Mouse (Mus musculus): ENCODE measurements around the gene Fam19a3. TPM values are rescaled to one million over a fixed set of nuclear protein-coding genes. Genes with fewer than 3 reads are reported as not detected.

The Fam19a3 gene
- 0.18 and 0.30 TPM in 2 replicates for polyA plus RNA-seq (2012; rRNA removed)

DNA sequence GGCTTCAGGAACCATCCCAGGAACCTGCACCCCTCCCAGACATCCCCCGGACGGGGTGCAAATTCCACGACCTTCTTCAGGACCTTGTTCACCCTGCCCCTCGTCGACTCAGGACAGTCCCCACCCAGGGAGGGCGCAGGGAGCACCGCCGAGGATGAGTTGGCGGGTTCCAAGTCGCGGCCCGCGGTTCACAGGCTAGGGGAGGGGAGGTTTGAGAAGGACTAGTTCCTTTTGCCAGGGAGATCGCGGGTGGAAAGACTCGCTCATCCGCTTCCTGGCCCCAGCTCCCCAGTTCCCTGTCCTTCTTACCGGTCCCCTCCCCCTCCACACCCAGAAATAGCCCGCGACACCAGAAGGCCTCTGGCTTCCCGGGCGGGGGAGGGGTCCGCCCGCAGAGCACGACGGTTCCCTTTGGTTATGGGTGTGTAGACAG, at the start of gene Fam19a3:
Fam19a3 (minus strand) TSS at position 370 of the 433 bp plus-strand sequence.

DNA sequence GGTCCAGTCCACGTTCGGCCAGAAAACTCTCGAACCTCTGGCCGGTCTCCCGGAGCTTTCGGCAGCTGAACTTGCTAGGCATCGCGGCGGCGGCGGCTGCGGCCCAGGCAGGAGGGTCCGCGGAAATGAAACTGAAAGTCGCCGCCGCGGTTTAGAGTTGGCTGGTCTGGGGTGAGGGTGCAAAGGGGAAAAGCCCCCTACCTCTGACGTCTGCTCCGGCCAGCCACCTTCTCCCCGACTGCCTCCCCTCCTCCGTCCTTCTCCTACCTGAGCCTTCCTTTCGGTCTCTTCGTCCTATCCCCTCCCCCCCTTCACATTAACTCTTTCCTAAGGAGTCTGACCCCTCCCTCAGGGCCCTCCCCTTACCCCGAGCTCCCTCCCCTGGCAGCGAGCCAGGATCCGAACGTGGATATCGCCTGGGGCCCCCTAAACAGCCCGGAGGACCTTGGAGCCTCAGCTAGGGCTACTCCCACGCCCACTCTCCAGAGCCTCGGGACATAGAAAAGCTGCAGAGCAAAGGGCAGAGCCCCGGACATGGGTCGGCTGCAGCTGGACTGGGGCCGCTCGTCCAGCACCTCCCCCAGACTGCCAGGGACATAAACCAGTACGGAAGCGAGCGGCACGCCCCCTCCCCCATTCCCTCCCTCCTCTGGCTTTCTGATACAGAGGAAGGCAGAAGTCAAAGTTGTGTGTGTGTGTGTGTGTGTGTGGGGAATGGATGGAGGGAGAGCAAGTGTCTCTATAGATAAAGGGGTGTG, 36.5 kb upstream of the Fam19a3 start, which contains the start of gene Mov10:
Mov10 (minus strand) TSS at position 573 of the 758 bp plus-strand sequence.

DNA sequence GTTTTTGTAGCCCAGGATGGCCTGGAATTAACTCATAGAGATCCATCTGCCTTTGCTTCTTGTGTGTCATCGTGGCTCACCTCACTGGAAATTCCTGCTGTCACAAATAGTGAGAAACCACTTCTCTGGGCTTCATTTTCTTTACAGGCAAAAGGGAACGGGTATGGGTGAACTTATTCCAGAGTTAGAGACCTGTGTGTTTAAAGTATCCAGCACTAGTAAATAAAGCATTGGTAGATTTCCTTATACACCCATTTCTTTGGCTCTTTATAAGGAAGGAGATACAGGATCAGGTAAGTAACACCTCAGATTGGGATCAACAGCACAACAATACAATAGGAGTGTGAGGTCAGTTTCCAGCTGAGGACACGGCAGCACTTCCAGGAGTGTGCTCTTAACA, 6.4 kb upstream of the Fam19a3 start, which contains the start of gene Rhoc:
Rhoc (plus strand) TSS at position 301 of the 400 bp plus-strand sequence.

GRCm38 (mm10) chr3:104780561-104781420, 849 bp downstream of the Fam19a3 start, which contains the start of gene Ppm1j:
TSS of gene Ppm1j (plus strand) at chr3:104781056.

Other genes starting within 250 kb of the Fam19a3 start
- 8.5 and 8.7 TPM in 2 replicates for gene Slc16a1, start 143.2 kb downstream of the Fam19a3 start, polyA plus RNA-seq (2012; rRNA removed)
- 1.9 and 2.1 TPM in 2 replicates for gene Ppm1j, start 784 bp downstream of the Fam19a3 start, polyA plus RNA-seq (2012; rRNA removed)
- 50.6 and 83.8 TPM in 2 replicates for gene Rhoc, start 6.5 kb upstream of the Fam19a3 start, polyA plus RNA-seq (2012; rRNA removed)
- gene Mov10, start 36.7 kb upstream of the Fam19a3 start, polyA plus RNA-seq (2012; rRNA removed), result 7.1 and 12.7 TPM in 2 replicates
- gene St7l, start 82.2 kb upstream of the Fam19a3 start, polyA plus RNA-seq (2012; rRNA removed), result 14.1 and 15.5 TPM in 2 replicates
- 70.6 and 70.8 TPM in 2 replicates for gene Capza1, start 82.7 kb upstream of the Fam19a3 start, polyA plus RNA-seq (2012; rRNA removed)
- 2.0 and 2.2 TPM in 2 replicates for gene Wnt2b, start 180.1 kb upstream of the Fam19a3 start, polyA plus RNA-seq (2012; rRNA removed)